Mouse (Mus musculus) adrenal gland, postnatal 14 days (tissue): Measurements from ENCODE around the gene Maf. TPM values are rescaled to one million over a fixed set of nuclear protein-coding genes. Genes with fewer than 3 reads are reported as not detected.

Source experiments
- DNase-seq: peaks from one replicate; pipeline ENCODE4 v3.0.0; 2021; ENCODE audit warnings: mixed read lengths
- total RNA-seq: library from RNA; stranded (reverse); gene quantifications from 2 replicates; pipeline ENCODE4 v1.2.3, GENCODE M21; 2021

Maf gene
- total RNA-seq, 1 experiment from 2014 or later, result 20.5 TPM

DNA sequence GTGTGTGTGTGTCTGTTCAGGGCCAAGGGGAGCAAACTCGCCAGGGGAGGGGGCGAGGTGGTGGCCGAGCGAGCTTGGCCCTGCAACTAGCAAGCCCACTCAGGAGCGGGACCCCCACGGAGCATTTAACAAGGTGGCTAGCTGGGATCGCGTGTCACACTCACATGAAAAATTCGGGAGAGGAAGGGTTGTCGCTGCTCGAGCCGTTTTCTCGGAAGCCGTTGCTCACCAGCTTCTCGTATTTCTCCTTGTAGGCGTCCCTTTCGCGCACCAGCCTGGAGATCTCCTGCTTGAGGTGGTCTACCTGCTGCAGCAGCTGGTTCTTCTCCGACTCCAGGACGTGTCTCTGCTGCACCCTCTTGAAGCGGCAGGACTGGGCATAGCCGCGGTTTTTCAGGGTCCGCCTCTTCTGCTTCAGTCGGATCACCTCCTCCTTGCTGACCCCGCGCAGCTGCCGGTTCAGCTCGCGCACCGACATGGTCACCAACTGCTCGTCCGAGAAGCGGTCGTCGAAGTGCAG is 1.9 kb downstream of the Maf start:
- peak; percentile 80 for DNase-seq

DNA sequence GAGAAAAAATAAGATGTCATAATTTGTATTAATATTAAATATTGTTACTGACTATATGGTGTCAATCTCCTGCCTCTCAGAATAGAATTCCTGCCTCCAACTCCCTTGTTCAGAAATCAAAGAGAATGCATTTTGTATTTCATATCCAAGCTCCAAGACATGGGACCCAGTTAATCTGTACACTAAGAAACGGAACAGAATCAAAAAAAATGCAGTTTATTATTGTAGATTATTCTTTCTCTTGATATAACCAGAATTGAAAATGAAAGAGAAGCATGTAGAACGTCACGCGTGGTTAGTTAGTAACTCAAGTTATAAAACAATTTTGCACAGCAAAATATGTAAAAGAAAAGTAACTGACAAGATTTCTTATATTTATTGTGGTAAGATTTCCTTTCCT is 4.5 kb downstream of the Maf start:
- no peak for DNase-seq

DNA sequence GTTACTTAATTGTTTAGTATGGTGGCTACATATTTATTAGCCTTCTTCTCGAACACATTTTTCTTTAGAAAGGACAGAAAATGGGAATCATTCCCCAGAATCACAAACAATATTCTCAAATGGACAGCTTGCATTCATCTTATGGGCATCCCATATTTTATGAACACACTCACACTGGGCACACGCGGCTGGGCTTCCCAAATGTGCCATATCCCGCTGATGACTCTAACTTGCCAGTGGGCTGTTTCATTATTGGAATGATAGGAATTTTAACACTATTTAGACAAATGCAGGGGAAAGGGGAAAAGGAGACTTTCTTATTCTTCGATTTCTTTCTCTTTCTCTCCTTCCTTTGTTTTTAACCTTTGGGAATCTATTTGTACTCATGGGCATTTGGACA is 6.6 kb downstream of the Maf start:
- DNase-seq, result no peak

DNA sequence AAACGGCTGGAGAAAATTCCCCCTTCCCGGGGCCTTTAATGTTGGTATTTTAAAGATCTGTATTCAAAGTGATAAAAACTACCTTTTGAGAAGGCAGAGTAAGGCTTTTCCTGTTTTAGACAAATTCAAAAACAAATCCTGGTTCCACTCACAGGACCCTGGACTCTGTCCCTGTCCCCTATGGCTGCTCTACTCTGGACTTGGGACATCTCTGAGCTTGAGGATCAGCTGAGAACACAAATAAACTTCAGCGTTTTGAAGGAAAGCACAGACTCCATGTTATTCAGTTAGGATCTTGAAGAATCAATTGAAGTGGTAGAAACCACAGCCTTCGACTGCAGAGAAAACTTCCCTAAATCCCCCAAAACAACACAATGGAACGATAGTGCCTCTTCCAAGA is 8.4 kb downstream of the Maf start:
- DNase-seq, result no peak

DNA sequence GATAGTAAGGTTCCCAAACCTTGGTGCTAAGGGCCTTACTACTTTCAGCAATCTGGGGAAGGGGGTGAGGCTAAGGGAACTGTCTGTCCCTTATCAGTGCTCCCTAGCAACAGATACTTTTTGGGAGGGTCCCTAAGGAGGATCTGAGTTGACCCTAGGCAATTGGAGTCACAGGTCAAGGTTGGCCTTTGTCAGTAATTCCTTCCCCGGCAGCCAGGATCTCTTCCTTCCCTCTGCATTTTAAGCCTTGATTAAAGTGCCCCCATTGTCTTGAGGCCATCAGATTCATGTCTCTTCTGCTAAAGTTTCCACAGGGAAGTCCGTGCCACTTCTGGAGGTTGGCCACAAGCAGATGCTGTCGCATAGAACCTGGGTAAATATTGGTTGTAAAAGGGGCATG is 10.2 kb downstream of the Maf start:
- no peak for DNase-seq

DNA sequence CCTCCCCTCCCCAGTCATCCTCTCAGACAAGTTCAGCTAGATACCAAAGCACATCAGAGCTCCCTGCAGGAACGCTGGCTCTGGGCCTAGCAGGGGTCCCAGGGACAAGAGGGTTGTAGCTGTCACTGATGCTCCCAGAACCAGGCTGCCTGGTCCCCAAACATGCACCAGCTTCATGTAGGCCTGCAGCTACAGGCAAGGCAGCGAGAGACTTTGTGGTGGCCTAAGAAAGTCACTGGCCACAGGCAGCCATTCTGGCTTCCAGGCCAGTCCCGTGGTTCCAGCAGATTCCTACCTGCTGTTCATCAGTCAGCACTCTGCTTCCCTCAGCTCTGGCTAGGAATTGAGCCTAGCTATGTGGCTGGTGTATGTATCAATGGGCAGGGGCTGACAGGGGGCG is 10.9 kb downstream of the Maf start:
- no peak for DNase-seq

DNA sequence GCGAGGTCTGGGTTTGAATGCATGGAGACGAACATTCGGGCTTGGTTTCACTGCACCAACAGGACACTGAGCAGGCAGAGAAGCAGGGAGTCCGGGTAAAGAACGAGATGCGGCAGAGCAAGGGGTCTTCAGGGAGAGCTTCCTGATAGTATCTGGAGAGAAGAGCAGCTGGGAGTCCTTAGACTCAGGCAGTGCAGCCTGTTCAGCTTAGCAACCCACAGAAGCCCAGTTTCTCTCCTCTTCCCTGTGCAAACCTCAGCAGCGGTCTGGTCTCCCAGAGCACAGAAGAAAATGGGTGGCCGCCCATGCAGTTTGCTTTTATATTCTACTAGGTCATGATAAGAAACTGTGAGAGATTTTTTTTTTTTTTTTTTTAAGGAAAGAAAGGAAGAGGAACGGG is 20.2 kb downstream of the Maf start:
- DNase-seq, result no peak

DNA sequence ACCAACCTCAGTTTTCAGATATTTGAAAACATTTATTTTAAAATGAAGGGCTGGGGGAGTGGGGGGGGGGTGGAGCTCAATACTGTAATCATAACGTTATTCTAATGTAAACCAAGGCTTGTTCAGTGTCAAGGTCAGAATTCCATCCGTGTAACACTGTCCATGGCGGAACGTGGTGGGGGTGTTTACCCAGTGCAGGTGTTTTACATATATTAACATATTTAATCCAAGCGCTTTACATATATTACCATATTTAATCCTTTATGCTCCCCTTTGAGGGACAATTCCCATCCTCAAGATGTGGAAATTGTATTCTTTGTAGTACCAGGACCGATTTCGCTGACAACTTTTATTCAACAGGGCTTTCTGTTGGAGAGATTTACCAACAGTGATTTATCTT is 24.3 kb downstream of the Maf start:
- no peak for DNase-seq

DNA sequence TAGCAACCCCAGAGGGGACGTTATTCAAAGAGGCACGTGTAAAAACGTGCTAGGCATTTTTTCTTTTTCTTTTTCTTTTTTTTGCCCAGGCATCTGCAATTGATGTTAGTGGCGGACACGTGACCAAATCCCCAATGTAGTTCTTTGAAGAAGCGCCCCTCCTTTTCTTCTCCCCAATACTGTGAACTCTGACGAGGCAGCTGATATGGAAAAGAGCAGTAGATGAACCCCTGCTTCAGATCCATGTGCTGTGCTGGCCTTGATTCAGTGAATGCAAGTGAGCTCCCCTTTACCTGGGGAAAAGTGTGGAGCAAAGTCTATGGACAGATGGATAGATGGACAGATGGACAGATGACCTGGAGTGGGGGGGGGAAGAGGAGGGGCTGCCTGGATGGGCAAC is 28.1 kb downstream of the Maf start:
- no peak for DNase-seq

DNA sequence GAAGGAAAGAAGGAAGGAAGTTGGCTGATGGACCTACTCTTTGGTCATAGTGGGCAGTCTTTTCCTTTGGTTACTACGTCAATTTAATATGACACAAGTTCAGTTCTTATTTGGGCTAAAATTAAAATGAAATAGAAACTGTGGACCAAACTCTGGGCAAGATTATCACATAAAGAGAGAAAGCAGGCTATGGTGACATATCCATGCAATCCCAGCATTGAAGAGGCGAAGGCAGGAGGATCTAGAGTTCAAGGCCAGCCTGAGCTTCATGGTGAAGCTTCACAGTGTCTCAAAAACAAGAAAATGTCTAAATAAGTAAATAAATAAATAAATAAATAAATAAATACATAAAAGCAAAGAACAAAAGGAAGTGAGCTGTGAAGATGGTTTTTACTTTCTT is 42.7 kb downstream of the Maf start:
- no peak for DNase-seq

DNA sequence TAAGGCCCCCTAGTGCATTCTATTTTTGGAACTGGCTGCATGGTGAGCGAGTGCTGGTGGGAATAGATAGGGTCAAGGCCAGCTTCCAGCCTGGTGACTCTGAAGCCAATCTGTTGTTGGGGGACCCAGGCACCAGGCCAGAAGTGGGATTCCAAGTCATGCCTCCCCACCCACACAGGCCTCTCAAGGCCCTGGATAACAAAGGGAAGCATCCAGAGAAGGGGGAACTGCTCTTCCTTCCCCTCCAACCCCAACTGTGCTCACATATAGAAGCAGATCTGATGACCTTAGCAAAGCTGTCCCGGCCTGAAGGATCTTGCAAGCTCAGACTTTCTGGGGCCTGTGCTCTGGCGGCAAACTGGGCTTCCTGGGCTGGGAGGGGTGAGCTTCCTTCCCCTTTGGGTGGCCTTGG is 57.5 kb downstream of the Maf start:
- DNase-seq, result peak; percentile 21

DNA sequence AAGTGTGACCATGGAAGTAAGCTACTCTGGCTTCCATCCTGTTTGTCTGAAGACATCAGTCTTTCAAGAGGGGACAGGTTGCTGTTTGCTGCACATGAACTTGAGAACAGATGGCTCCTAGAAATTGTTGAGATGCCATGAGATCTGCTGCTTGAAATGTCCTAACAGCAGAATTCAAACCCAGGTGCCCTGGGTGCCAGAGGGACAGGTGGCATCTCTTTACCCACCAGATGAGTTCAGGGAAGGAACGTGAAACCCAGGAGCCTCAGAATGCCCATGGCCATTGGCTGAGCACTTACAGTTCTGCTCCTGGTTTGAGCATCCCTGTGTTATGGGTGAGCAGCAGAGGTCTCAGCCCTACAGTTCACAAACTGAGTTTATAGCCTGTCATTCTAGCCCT is 62.5 kb downstream of the Maf start:
- no peak for DNase-seq

DNA sequence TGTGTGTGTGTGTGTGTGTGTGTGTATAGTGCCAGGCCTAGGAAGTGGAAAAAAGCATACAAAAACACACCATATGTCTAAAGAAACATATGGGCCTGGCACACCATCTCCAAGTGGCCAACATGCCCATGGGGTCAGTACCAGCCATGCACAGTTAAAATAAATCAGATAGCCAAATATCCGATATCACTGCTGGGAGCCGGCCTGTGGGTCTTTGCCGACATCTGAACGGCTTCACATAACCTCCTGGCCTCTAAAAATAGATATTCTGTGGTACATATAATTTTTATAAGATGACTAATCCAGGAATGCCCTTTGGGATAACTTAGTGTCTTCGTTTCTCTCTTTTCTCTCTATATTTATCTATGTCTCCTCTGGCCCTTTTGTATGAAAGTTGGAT is 65.7 kb downstream of the Maf start:
- DNase-seq, result no peak

DNA sequence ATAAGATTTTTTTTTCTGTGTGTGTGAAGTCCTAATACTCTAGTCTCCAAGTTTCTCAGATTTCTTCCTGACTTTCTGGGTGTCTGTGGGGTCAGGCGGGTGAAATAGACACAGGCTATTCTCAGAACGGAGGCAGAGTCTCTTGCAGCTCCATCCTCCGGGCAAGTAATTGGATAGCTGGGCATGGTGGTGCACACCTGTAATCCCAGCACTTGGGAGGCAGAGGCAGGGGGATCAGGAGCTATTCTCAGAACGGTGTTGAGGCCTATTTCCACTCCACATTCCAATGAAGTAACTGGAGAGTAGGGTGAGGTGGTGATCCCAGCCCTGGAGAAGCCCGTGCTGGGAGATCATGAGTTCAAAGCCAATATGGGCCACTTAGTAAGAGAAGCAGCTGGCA is 67.6 kb downstream of the Maf start:
- DNase-seq, result no peak

DNA sequence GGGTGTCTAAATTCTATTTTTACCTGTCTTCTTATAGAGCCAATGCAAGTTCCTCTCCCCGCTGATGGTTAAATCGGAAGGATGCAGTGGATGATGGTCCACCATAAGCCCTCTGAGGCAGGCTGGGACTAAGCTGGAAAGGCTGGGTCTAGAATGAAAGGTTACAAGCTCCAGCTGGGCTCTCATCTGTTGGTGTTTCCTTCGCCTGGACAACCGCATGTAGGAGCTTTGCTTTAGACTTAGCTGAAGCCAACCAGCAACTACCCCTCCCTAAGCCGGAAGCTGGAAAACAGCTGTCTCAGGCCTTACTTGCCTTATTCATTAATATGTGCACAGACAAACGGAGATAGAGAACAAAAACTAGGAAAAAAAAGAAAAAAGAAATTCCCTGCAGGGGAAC is 70.8 kb downstream of the Maf start:
- DNase-seq, result no peak
